In the genomic region with DNA sequence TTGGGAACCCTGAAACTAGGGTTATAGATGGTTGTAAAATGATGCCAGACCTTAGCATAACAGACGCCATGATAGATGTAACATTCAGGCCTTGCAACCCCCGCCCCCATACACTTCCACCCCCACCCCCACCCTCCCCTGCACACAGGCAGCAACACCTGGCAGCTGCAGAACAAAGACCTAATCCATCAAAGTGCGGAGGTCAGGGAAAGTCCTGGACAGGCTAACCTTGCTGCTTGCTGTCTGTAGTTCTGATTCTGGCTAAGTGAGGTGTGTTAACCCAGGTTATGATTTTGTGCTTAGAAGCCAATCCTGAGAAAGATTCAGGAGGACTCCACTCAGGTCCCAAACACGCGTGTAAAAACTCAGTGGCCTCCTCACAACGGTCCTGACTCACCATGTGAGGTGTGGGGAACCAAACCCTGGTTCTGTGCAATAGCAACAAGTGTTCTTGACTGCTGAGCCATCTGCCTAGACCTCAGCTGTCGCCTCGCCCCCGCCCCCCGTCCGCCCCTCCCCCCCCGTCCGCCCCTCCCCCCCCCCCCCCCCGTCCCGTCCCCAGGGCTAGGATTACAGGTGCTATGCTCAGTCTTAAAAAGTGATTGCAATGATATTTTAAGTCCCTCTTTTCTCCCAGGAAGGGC, we compare ENCODE assay signal across 18 mouse cellular contexts. TPM values are rescaled to one million over a fixed set of nuclear protein-coding genes. Genes with fewer than 3 reads are reported as not detected.
DNase-seq lines count a peak whose midpoint lies in the region; ATAC-seq lines count a peak whose summit lies in the region.
"Had no signal": no experiment of that assay in that cellular context is flagged by ENCODE, and none has a peak within 500 bp of the region (broad histone marks: within the 10 kb centered on the region; RNA-seq: fewer than 3 reads in every experiment).

No protein-coding gene starts in this region.

- no peak overlapping the region for H3K4me2 ChIP-seq in hindbrain, embryonic 13.5 days
- no peak overlapping the region for H3K4me2 ChIP-seq in hindbrain, embryonic 14.5 days (replicated peaks)
- H3K4me2 ChIP-seq in midbrain, embryonic 16.5 days (ENCODE audit: low read length): no peak overlapping the region
- H3K4me2 ChIP-seq: liver, embryonic 15.5 days had no signal

- no peaks in the 10 kb centered on the region for H3K9me3 ChIP-seq in heart, embryonic 10.5 days
- H3K9me3 ChIP-seq in hindbrain, embryonic 13.5 days: no peaks in the 10 kb centered on the region
- no peaks in the 10 kb centered on the region for H3K9me3 ChIP-seq in hindbrain, embryonic 14.5 days (ENCODE audit: control insufficient read depth, low read length)
- H3K9me3 ChIP-seq in midbrain, embryonic 10.5 days (replicated peaks): no peaks in the 10 kb centered on the region
- H3K9me3 ChIP-seq in midbrain, embryonic 16.5 days (replicated peaks; ENCODE audit: control insufficient read depth, low read length, poor library complexity, severe bottlenecking): no peaks in the 10 kb centered on the region
- H3K9me3 ChIP-seq: liver, embryonic 15.5 days had no signal

- no peak for ATAC-seq in hindbrain, embryonic 13.5 days (ENCODE audit: low FRiP score)
- no peak for ATAC-seq in hindbrain, embryonic 14.5 days (ENCODE audit: low FRiP score)
- no peak for ATAC-seq in midbrain, embryonic 16.5 days
- ATAC-seq: forebrain, postnatal 0 days; intestine, embryonic 16.5 days; Patski had no signal

- peaks cover 49% of the 10 kb centered on the region for H3K4me1 ChIP-seq in heart, embryonic 10.5 days
- peaks cover 46% of the 10 kb centered on the region for H3K4me1 ChIP-seq in hindbrain, embryonic 13.5 days (replicated peaks)
- peaks cover 13% of the 10 kb centered on the region; the same call in 1 of the 2 replicates for H3K4me1 ChIP-seq in hindbrain, embryonic 14.5 days (replicated peaks; ENCODE audit: control insufficient read depth, insufficient read depth, low read length)
- H3K4me1 ChIP-seq in midbrain, embryonic 10.5 days: peaks cover 49% of the 10 kb centered on the region
- peaks cover 10% of the 10 kb centered on the region for H3K4me1 ChIP-seq in midbrain, embryonic 16.5 days (ENCODE audit: control insufficient read depth, insufficient read depth, low read length)

- WGBS in heart, embryonic 10.5 days: 28% methylated on average over 7 of the region's 15 CpGs
- WGBS in hindbrain, embryonic 13.5 days: 33% methylated on average over 8 of the region's 15 CpGs
- WGBS in hindbrain, embryonic 14.5 days: 49% methylated on average over 6 of the region's 15 CpGs
- WGBS in midbrain, embryonic 10.5 days: 21% methylated on average over 11 of the region's 15 CpGs
- WGBS in midbrain, embryonic 16.5 days: 47% methylated on average over 6 of the region's 15 CpGs

- no peak overlapping the region for H3K4me3 ChIP-seq in heart, embryonic 10.5 days
- no peak overlapping the region for H3K4me3 ChIP-seq in hindbrain, embryonic 13.5 days
- no peak overlapping the region for H3K4me3 ChIP-seq in hindbrain, embryonic 14.5 days (replicated peaks; ENCODE audit: low read length)
- no peak overlapping the region for H3K4me3 ChIP-seq in midbrain, embryonic 10.5 days
- H3K4me3 ChIP-seq in midbrain, embryonic 16.5 days (ENCODE audit: low read depth, low read length): no peak overlapping the region
- H3K4me3 ChIP-seq: erythroblast, embryonic 14.5 days; liver, embryonic 15.5 days had no signal

- no peaks in the 10 kb centered on the region for H3K27me3 ChIP-seq in heart, embryonic 10.5 days (ENCODE audit: insufficient read depth, poor library complexity, severe bottlenecking)
- H3K27me3 ChIP-seq in hindbrain, embryonic 13.5 days: peaks cover 6% of the 10 kb centered on the region; the same call in 1 of the 2 replicates
- no peaks in the 10 kb centered on the region for H3K27me3 ChIP-seq in hindbrain, embryonic 14.5 days (ENCODE audit: control insufficient read depth, insufficient read depth, low read length)
- H3K27me3 ChIP-seq in midbrain, embryonic 10.5 days (ENCODE audit: low read depth, poor library complexity, severe bottlenecking): peaks cover 9% of the 10 kb centered on the region; the same call in 1 of the 2 replicates
- H3K27me3 ChIP-seq in midbrain, embryonic 16.5 days (ENCODE audit: control insufficient read depth, insufficient read depth, low read depth, low read length): no peaks in the 10 kb centered on the region
- H3K27me3 ChIP-seq: liver, embryonic 15.5 days; Patski had no signal

- DNase-seq in heart, embryonic 10.5 days (ENCODE audit: low spot score): no peak
- no peak for DNase-seq in heart, adult 8-10 months (ENCODE audit: low spot score)
- no peak for DNase-seq in hindbrain, embryonic 14.5 days (ENCODE audit: low spot score)
- DNase-seq in midbrain, embryonic 10.5 days (ENCODE audit: low spot score): no peak
- DNase-seq in neural tube, embryonic 10.5 days (ENCODE audit: extremely low spot score, low spot score): peak; percentile 24
- no peak for DNase-seq in left cerebral cortex, adult 11 months (ENCODE audit: low spot score)
- DNase-seq: forebrain, postnatal 0 days; thymus, postnatal 4 days had no signal

- no peak overlapping the region for H3K9ac ChIP-seq in hindbrain, embryonic 13.5 days
- H3K9ac ChIP-seq in hindbrain, embryonic 14.5 days: no peak overlapping the region
- no peak overlapping the region for H3K9ac ChIP-seq in midbrain, embryonic 16.5 days (ENCODE audit: low read depth, low read length)
- H3K9ac ChIP-seq: forebrain, postnatal 0 days; liver, embryonic 15.5 days had no signal

- H3K36me3 ChIP-seq in heart, embryonic 10.5 days: no peaks in the 10 kb centered on the region
- H3K36me3 ChIP-seq in hindbrain, embryonic 13.5 days: no peaks in the 10 kb centered on the region
- no peaks in the 10 kb centered on the region for H3K36me3 ChIP-seq in hindbrain, embryonic 14.5 days (replicated peaks; ENCODE audit: control insufficient read depth, insufficient read depth)
- no peaks in the 10 kb centered on the region for H3K36me3 ChIP-seq in midbrain, embryonic 10.5 days
- no peaks in the 10 kb centered on the region for H3K36me3 ChIP-seq in midbrain, embryonic 16.5 days (ENCODE audit: control insufficient read depth, insufficient read depth, low read length)
- H3K36me3 ChIP-seq: liver, embryonic 15.5 days had no signal

- peak overlapping the region; percentile 81 for H3K27ac ChIP-seq in heart, embryonic 10.5 days
- H3K27ac ChIP-seq in hindbrain, embryonic 13.5 days: 0 out of 2 replicates have a peak overlapping the region, but pooled peaks have one; percentile 23
- H3K27ac ChIP-seq in hindbrain, embryonic 14.5 days: no peak overlapping the region
- peak overlapping the region; percentile 76 for H3K27ac ChIP-seq in midbrain, embryonic 10.5 days (replicated peaks)
- H3K27ac ChIP-seq in midbrain, embryonic 16.5 days (ENCODE audit: low read length): no peak overlapping the region
- H3K27ac ChIP-seq: liver, embryonic 15.5 days had no signal

RNA-seq across cellular contexts. Expression of a gene that starts 6.7 kb away (rescaled TPM):
- polyA plus RNA-seq in heart, embryonic 10.5 days (2016; fragmentation: Nextera tagmentation; extraction: Ambion mirVana): 3,222 and 3,587 TPM in 2 replicates
- 100 to 1,000 TPM; 110 to 133 (median 121) TPM for total RNA-seq in heart, adult 8-10 months (2022)
- polyA plus RNA-seq in hindbrain, embryonic 13.5 days (2015; fragmentation: Nextera tagmentation; extraction: Ambion mirVana): 1,025 and 1,119 TPM in 2 replicates
- 955 and 1,038 TPM in 2 replicates for polyA plus RNA-seq in hindbrain, embryonic 14.5 days (2014; fragmentation: Nextera tagmentation; extraction: Ambion mirVana)
- polyA plus RNA-seq in midbrain, embryonic 10.5 days (2016; fragmentation: Nextera tagmentation; extraction: Ambion mirVana): 2,531 and 3,331 TPM in 2 replicates
- polyA plus RNA-seq in midbrain, embryonic 16.5 days (2015; fragmentation: Nextera tagmentation; extraction: Ambion mirVana): 1,096 and 1,142 TPM in 2 replicates

RNA-seq across cellular contexts. Expression of a gene that starts 28.7 kb away (rescaled TPM):
- polyA plus RNA-seq in heart, embryonic 10.5 days (2016; fragmentation: Nextera tagmentation; extraction: Ambion mirVana): not detected in 2 replicates
- total RNA-seq in heart, adult 8-10 months (2022): under 1 TPM in 1 of 4 experiments, not detected in 3; 0.29 TPM
- polyA plus RNA-seq in hindbrain, embryonic 13.5 days (2015; fragmentation: Nextera tagmentation; extraction: Ambion mirVana): not detected in 2 replicates
- polyA plus RNA-seq in hindbrain, embryonic 14.5 days (2014; fragmentation: Nextera tagmentation; extraction: Ambion mirVana): not detected in 2 replicates
- polyA plus RNA-seq in midbrain, embryonic 10.5 days (2016; fragmentation: Nextera tagmentation; extraction: Ambion mirVana): 0.12 TPM in 1 of 2 replicates, not detected in the other
- not detected in 2 replicates for polyA plus RNA-seq in midbrain, embryonic 16.5 days (2015; fragmentation: Nextera tagmentation; extraction: Ambion mirVana)
- total RNA-seq: forebrain, postnatal 0 days; gastrocnemius, postnatal 10 days; heart, postnatal 10 days; left cerebral cortex, postnatal 10 days had no signal
- polyA plus RNA-seq: erythroblast, embryonic 14.5 days; forebrain, postnatal 0 days; intestine, embryonic 16.5 days; liver, embryonic 15.5 days; neural tube, embryonic 11.5 days; Patski had no signal

RNA-seq across cellular contexts. Expression of a gene that starts 51.6 kb away (rescaled TPM):
- polyA plus RNA-seq in heart, embryonic 10.5 days (2016; fragmentation: Nextera tagmentation; extraction: Ambion mirVana): 27.6 and 31.6 TPM in 2 replicates
- 10 to 100 TPM; 34.8 to 57.6 (median 51.3) TPM for total RNA-seq in heart, adult 8-10 months (2022)
- 36.2 and 39.0 TPM in 2 replicates for polyA plus RNA-seq in hindbrain, embryonic 13.5 days (2015; fragmentation: Nextera tagmentation; extraction: Ambion mirVana)
- polyA plus RNA-seq in hindbrain, embryonic 14.5 days (2014; fragmentation: Nextera tagmentation; extraction: Ambion mirVana): 44.4 and 46.8 TPM in 2 replicates
- 24.5 and 30.7 TPM in 2 replicates for polyA plus RNA-seq in midbrain, embryonic 10.5 days (2016; fragmentation: Nextera tagmentation; extraction: Ambion mirVana)
- 29.0 and 31.2 TPM in 2 replicates for polyA plus RNA-seq in midbrain, embryonic 16.5 days (2015; fragmentation: Nextera tagmentation; extraction: Ambion mirVana)

Comparison
In these comparisons a context has a peak if more than half of its experiments do, and no peak if none do; other contexts are left out.
1. H3K27ac ChIP-seq: peak in heart, embryonic 10.5 days (single experiment), hindbrain, embryonic 13.5 days (single experiment) and midbrain, embryonic 10.5 days (single experiment); none in hindbrain, embryonic 14.5 days (single experiment) and midbrain, embryonic 16.5 days (single experiment).